Mouse (Mus musculus) cerebellum, postnatal 4 days (tissue): ENCODE data around the gene Ercc4.

Experiments used
- DNase-seq, 2 experiments: peaks; one replicate each; pipeline ENCODE4 v3.0.0; 2022; ENCODE audit warnings: low spot score in 2 of 2, mixed read lengths in 1 of 2

Gene Ercc4

GRCm38 (mm10) chr16:13194882-13195281 is 85.4 kb downstream of the Ercc4 start:
- DNase-seq, result no peak

GRCm38 (mm10) chr16:13196626-13197025 is 87.1 kb downstream of the Ercc4 start:
- no peak for DNase-seq

- DNase-seq, result no peak
Observed at GRCm38 (mm10) chr16:13197293-13197692, 87.8 kb downstream of the Ercc4 start.

- no peak for DNase-seq
Observed at GRCm38 (mm10) chr16:13199204-13199603, 89.7 kb downstream of the Ercc4 start.
